ENCODE assay signal across 8 mouse cellular contexts in the genomic region with DNA sequence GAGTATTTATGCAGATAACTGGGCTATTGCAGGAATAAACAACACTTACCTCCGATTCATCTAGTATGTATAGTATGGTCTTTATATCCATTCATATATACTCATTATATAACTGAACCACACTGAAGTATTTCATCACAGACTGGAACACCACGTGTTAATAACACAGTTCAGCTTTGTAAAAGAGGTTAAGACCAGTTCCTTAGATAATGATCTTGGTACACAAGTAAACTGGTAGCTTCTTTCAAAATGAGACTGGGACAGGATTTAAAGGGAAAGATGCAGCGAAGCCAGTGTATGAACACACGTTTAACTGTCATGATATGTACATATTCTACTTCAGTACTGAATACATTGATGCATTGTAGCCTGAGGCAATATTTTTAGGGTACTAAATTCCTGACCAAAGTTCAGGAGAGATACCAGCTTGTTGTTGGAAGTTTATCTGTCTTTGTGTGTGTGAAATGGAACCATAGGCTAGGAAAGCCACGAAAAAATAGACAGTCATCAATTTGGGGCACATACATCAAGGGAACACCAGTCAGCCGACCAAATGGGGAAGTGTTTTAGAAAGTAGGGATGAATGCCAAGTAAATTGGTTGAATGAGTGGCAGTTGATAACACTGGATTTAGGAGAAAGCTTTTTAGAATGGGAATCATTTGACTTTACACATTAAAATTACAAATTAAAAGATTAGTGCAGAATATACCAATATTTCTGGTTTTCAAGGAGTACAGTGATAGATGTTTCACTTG. TPM values are rescaled to one million over a fixed set of nuclear protein-coding genes. Genes with fewer than 3 reads are reported as not detected.
A peak's percentile ranks its signal among the peaks of the same experiment; 100 is the strongest.
DNase-seq lines count a peak whose midpoint lies in the region; ATAC-seq and TF ChIP-seq lines count a peak whose summit lies in the region.

No protein-coding gene starts in this region.

- peaks cover 8% of the 10 kb centered on the region for H3K4me1 ChIP-seq in kidney, embryonic 16.5 days (ENCODE audit: insufficient read depth, low read length)
- no peaks in the 10 kb centered on the region for H3K4me1 ChIP-seq in bone marrow, adult 2 months (ENCODE audit: control insufficient read depth, insufficient read depth, low read length)
- peaks cover 16% of the 10 kb centered on the region for H3K4me1 ChIP-seq in hindbrain, embryonic 14.5 days (replicated peaks; ENCODE audit: control insufficient read depth, insufficient read depth, low read length)
- H3K4me1 ChIP-seq in midbrain, embryonic 15.5 days = peaks cover 18% of the 10 kb centered on the region

- TF ChIP-seq POLR2A in bone marrow, adult 2 months (IDR thresholded peaks at IDR 0.05; ENCODE audit: borderline replicate concordance, control insufficient read depth, low read depth, low read length) = no peak

- no peaks in the 10 kb centered on the region for H3K9me3 ChIP-seq in kidney, embryonic 16.5 days (ENCODE audit: low read length)
- no peaks in the 10 kb centered on the region for H3K9me3 ChIP-seq in hindbrain, embryonic 14.5 days (ENCODE audit: control insufficient read depth, low read length)
- H3K9me3 ChIP-seq in midbrain, embryonic 15.5 days = no peaks in the 10 kb centered on the region

- no peaks in the 10 kb centered on the region for H3K27me3 ChIP-seq in kidney, embryonic 16.5 days (ENCODE audit: insufficient read depth, low read length)
- no peaks in the 10 kb centered on the region for H3K27me3 ChIP-seq in hindbrain, embryonic 14.5 days (ENCODE audit: control insufficient read depth, insufficient read depth, low read length)
- H3K27me3 ChIP-seq in midbrain, embryonic 15.5 days (replicated peaks) = no peaks in the 10 kb centered on the region

- 34% methylated on average over 6 of the region's 6 CpGs for WGBS in kidney, embryonic 16.5 days
- WGBS in bone marrow, adult 2 months = 7% methylated on average over 6 of the region's 6 CpGs
- 55% methylated on average over 6 of the region's 6 CpGs for WGBS in hindbrain, embryonic 14.5 days
- 48% methylated on average over 6 of the region's 6 CpGs for WGBS in midbrain, embryonic 15.5 days

- ATAC-seq in kidney, embryonic 16.5 days (ENCODE audit: low FRiP score, low TSS enrichment) = no peak
- no peak for ATAC-seq in hindbrain, embryonic 14.5 days (ENCODE audit: low FRiP score)
- no peak for ATAC-seq in midbrain, embryonic 15.5 days (replicated peaks)

- H3K4me3 ChIP-seq in kidney, embryonic 16.5 days (ENCODE audit: low read length) = peak overlapping the region; percentile 98
- H3K4me3 ChIP-seq in bone marrow, adult 2 months (replicated peaks; ENCODE audit: control insufficient read depth, low read depth, low read length) = peak overlapping the region; percentile 99
- H3K4me3 ChIP-seq in hindbrain, embryonic 14.5 days (replicated peaks; ENCODE audit: low read length) = peak overlapping the region; percentile 76
- peak overlapping the region; percentile 83 for H3K4me3 ChIP-seq in midbrain, embryonic 15.5 days

- peak overlapping the region; percentile 87 for H3K4me2 ChIP-seq in kidney, embryonic 16.5 days (replicated peaks; ENCODE audit: low read depth, low read length)
- H3K4me2 ChIP-seq in hindbrain, embryonic 14.5 days (replicated peaks) = peak overlapping the region; percentile 83
- peak overlapping the region; percentile 82 for H3K4me2 ChIP-seq in midbrain, embryonic 15.5 days

- TF ChIP-seq CTCF in bone marrow, adult 2 months (IDR thresholded peaks at IDR 0.05; ENCODE audit: control insufficient read depth, insufficient read depth, low read length) = no peak

- no peaks in the 10 kb centered on the region for H3K36me3 ChIP-seq in kidney, embryonic 16.5 days (ENCODE audit: insufficient read depth, low read length)
- peaks cover 17% of the 10 kb centered on the region for H3K36me3 ChIP-seq in hindbrain, embryonic 14.5 days (replicated peaks; ENCODE audit: control insufficient read depth, insufficient read depth)
- H3K36me3 ChIP-seq in midbrain, embryonic 15.5 days (replicated peaks) = 0 out of 2 replicates have a peak, but pooled peaks cover 6% of the 10 kb centered on the region

- peak overlapping the region; percentile 99 for H3K9ac ChIP-seq in kidney, embryonic 16.5 days (replicated peaks; ENCODE audit: low read length)
- H3K9ac ChIP-seq in hindbrain, embryonic 14.5 days = peak overlapping the region; percentile 92
- peak overlapping the region; percentile 88 for H3K9ac ChIP-seq in midbrain, embryonic 15.5 days

- no peak for DNase-seq in kidney, postnatal 14 days
- DNase-seq in hindbrain, embryonic 14.5 days (ENCODE audit: low spot score) = no peak
- DNase-seq in spleen, postnatal 14 days (ENCODE audit: low spot score in 2 of 2) = no peak
- DNase-seq in right cerebral cortex, postnatal 14 days = no peak
- DNase-seq in left cerebral cortex, adult 9 months (ENCODE audit: low spot score in 2 of 2) = no peak

- H3K27ac ChIP-seq in kidney, embryonic 16.5 days (ENCODE audit: low read length) = peak overlapping the region; percentile 90; the same call in 1 of the 2 replicates
- no peak overlapping the region for H3K27ac ChIP-seq in bone marrow, adult 2 months (ENCODE audit: control insufficient read depth, insufficient read depth, low read depth, low read length, poor library complexity)
- H3K27ac ChIP-seq in hindbrain, embryonic 14.5 days = 0 out of 2 replicates have a peak overlapping the region, but pooled peaks have one; percentile 83
- no peak overlapping the region for H3K27ac ChIP-seq in midbrain, embryonic 15.5 days

RNA-seq across cellular contexts. Expression of gene Chordc1, which starts 1.3 kb away (rescaled TPM):
- 122 and 131 TPM in 2 replicates for polyA plus RNA-seq in kidney, embryonic 16.5 days (2015; fragmentation: Nextera tagmentation; extraction: Ambion mirVana)
- polyA plus RNA-seq in bone marrow, adult 2 months (2011; ENCODE audit: insufficient read depth, insufficient read length, low replicate concordance, missing spikeins) = 17.5 and 19.1 TPM in 2 replicates
- polyA plus RNA-seq in hindbrain, embryonic 14.5 days (2014; fragmentation: Nextera tagmentation; extraction: Ambion mirVana) = 120 TPM in 2 replicates
- 134 and 138 TPM in 2 replicates for polyA plus RNA-seq in midbrain, embryonic 15.5 days (2015; fragmentation: Nextera tagmentation; extraction: Ambion mirVana)

Comparison
In these comparisons a context has a peak if more than half of its experiments do, and no peak if none do; other contexts are left out.
1. H3K27ac ChIP-seq: peak in kidney, embryonic 16.5 days (single experiment) and hindbrain, embryonic 14.5 days (single experiment); none in bone marrow, adult 2 months (single experiment) and midbrain, embryonic 15.5 days (single experiment).
2. Peak in every context shown above with its lines, with median percentiles within 50 percentile points of each other: H3K4me2 ChIP-seq, H3K4me3 ChIP-seq and H3K9ac ChIP-seq.